In genomic region chr4:140214406-140214805, GRCm38 (mm10) we compare ENCODE assay signal across 23 mouse cellular contexts. TPM values are rescaled to one million over a fixed set of nuclear protein-coding genes. Genes with fewer than 3 reads are reported as not detected.
DNase-seq lines count a peak whose midpoint lies in the region; ATAC-seq and TF ChIP-seq lines count a peak whose summit lies in the region.
"Had no signal": no experiment of that assay in that cellular context is flagged by ENCODE, and none has a peak within 500 bp of the region (broad histone marks: within the 10 kb centered on the region; RNA-seq: fewer than 3 reads in every experiment).

No protein-coding gene starts in this region.

- DNase-seq in adrenal gland, adult (ENCODE audit: inconsistent age in 2 of 2, low spot score in 1 of 2) = peak; percentile 29 to 66
- no peak for DNase-seq in adrenal gland, adult 8-10 months
- no peak for DNase-seq in kidney, adult 8-10 months
- no peak for DNase-seq in midbrain, postnatal 0 days (ENCODE audit: low spot score)
- no peak for DNase-seq in ovary, postnatal 10 days (ENCODE audit: low spot score)
- DNase-seq: cerebellum, adult 11 months; cerebellum, postnatal 25 days; gastrocnemius, postnatal 10 days; heart, adult 11 months; heart, postnatal 14 days; kidney, adult 11 months; thymus, postnatal 36 days had no signal

- no peak for TF ChIP-seq CTCF in midbrain, postnatal 0 days (IDR thresholded peaks at IDR 0.05)

- WGBS in kidney, embryonic 14.5 days = 3% methylated on average over 14 of the region's 14 CpGs
- WGBS in midbrain, postnatal 0 days = 69% methylated on average over 14 of the region's 14 CpGs
- WGBS in midbrain, embryonic 15.5 days = 60% methylated on average over 14 of the region's 14 CpGs
- WGBS in neural tube, embryonic 15.5 days = 34% methylated on average over 14 of the region's 14 CpGs

- ATAC-seq in kidney, embryonic 14.5 days (ENCODE audit: low FRiP score, low TSS enrichment) = 0 out of 2 replicates have a peak, but pooled peaks have one; percentile 37
- no peak for ATAC-seq in midbrain, postnatal 0 days (ENCODE audit: low FRiP score)
- no peak for ATAC-seq in midbrain, embryonic 15.5 days (replicated peaks)
- no peak for ATAC-seq in neural tube, embryonic 15.5 days (ENCODE audit: low FRiP score)
- ATAC-seq: hindbrain, postnatal 0 days; liver, embryonic 12.5 days had no signal

- no peak overlapping the region for H3K4me2 ChIP-seq in kidney, embryonic 14.5 days (replicated peaks; ENCODE audit: low read depth, low read length)
- no peak overlapping the region for H3K4me2 ChIP-seq in midbrain, postnatal 0 days (ENCODE audit: low read depth, low read length, poor library complexity, severe bottlenecking)
- H3K4me2 ChIP-seq in midbrain, embryonic 15.5 days = no peak overlapping the region
- no peak overlapping the region for H3K4me2 ChIP-seq in neural tube, embryonic 15.5 days
- H3K4me2 ChIP-seq: heart, embryonic 12.5 days; limb, embryonic 12.5 days; liver, embryonic 12.5 days; lung, embryonic 15.5 days; midbrain, embryonic 12.5 days had no signal

- no peaks in the 10 kb centered on the region for H3K36me3 ChIP-seq in kidney, embryonic 14.5 days (ENCODE audit: control insufficient read depth, insufficient read depth, low read length)
- no peaks in the 10 kb centered on the region for H3K36me3 ChIP-seq in midbrain, postnatal 0 days (ENCODE audit: insufficient read depth, low read length)
- H3K36me3 ChIP-seq in midbrain, embryonic 15.5 days (replicated peaks) = no peaks in the 10 kb centered on the region
- no peaks in the 10 kb centered on the region for H3K36me3 ChIP-seq in neural tube, embryonic 15.5 days
- H3K36me3 ChIP-seq: heart, embryonic 12.5 days; limb, embryonic 12.5 days; liver, embryonic 12.5 days; lung, embryonic 15.5 days; midbrain, embryonic 12.5 days had no signal

- H3K4me1 ChIP-seq in kidney, embryonic 14.5 days (ENCODE audit: control insufficient read depth, insufficient read depth, low read length) = peaks cover 23% of the 10 kb centered on the region
- H3K4me1 ChIP-seq in midbrain, postnatal 0 days (ENCODE audit: insufficient read depth, low read length) = peaks cover 4% of the 10 kb centered on the region; the same call in 1 of the 2 replicates
- H3K4me1 ChIP-seq in midbrain, embryonic 15.5 days = peaks cover 49% of the 10 kb centered on the region
- H3K4me1 ChIP-seq in neural tube, embryonic 15.5 days = peaks cover 48% of the 10 kb centered on the region
- H3K4me1 ChIP-seq: heart, embryonic 12.5 days; liver, embryonic 12.5 days had no signal

- peaks cover 8% of the 10 kb centered on the region for H3K27me3 ChIP-seq in kidney, embryonic 14.5 days (ENCODE audit: control insufficient read depth, insufficient read depth, low read length)
- H3K27me3 ChIP-seq in midbrain, postnatal 0 days (ENCODE audit: insufficient read depth, low read length) = no peaks in the 10 kb centered on the region
- no peaks in the 10 kb centered on the region for H3K27me3 ChIP-seq in midbrain, embryonic 15.5 days (replicated peaks)
- H3K27me3 ChIP-seq in neural tube, embryonic 15.5 days (replicated peaks) = no peaks in the 10 kb centered on the region
- H3K27me3 ChIP-seq: lung, embryonic 15.5 days had no signal

- H3K27ac ChIP-seq in kidney, embryonic 14.5 days (ENCODE audit: low read depth, low read length) = no peak overlapping the region
- H3K27ac ChIP-seq in midbrain, postnatal 0 days (ENCODE audit: low read depth, low read length) = no peak overlapping the region
- H3K27ac ChIP-seq in midbrain, embryonic 15.5 days = no peak overlapping the region
- no peak overlapping the region for H3K27ac ChIP-seq in neural tube, embryonic 15.5 days (replicated peaks)
- H3K27ac ChIP-seq: hindbrain, postnatal 0 days; limb, embryonic 12.5 days; liver, embryonic 12.5 days; lung, embryonic 15.5 days; macrophage; midbrain, embryonic 12.5 days had no signal

- H3K4me3 ChIP-seq in kidney, embryonic 14.5 days (ENCODE audit: low read length) = no peak overlapping the region
- no peak overlapping the region for H3K4me3 ChIP-seq in midbrain, postnatal 0 days (ENCODE audit: low read depth, low read length)
- no peak overlapping the region for H3K4me3 ChIP-seq in midbrain, embryonic 15.5 days
- no peak overlapping the region for H3K4me3 ChIP-seq in neural tube, embryonic 15.5 days (replicated peaks)
- H3K4me3 ChIP-seq: heart, embryonic 12.5 days; limb, embryonic 12.5 days; liver, embryonic 12.5 days; lung, embryonic 15.5 days; midbrain, embryonic 12.5 days had no signal

- no peaks in the 10 kb centered on the region for H3K9me3 ChIP-seq in kidney, embryonic 14.5 days (ENCODE audit: control insufficient read depth, low read length)
- H3K9me3 ChIP-seq in midbrain, postnatal 0 days (ENCODE audit: low read length) = no peaks in the 10 kb centered on the region
- no peaks in the 10 kb centered on the region for H3K9me3 ChIP-seq in midbrain, embryonic 15.5 days
- no peaks in the 10 kb centered on the region for H3K9me3 ChIP-seq in neural tube, embryonic 15.5 days (replicated peaks)
- H3K9me3 ChIP-seq: heart, embryonic 12.5 days; limb, embryonic 12.5 days; liver, embryonic 12.5 days; lung, embryonic 15.5 days; midbrain, embryonic 12.5 days had no signal

- H3K9ac ChIP-seq in kidney, embryonic 14.5 days (ENCODE audit: low read depth, low read length) = 0 out of 2 replicates have a peak overlapping the region, but pooled peaks have one; percentile 18
- 0 out of 2 replicates have a peak overlapping the region, but pooled peaks have one; percentile 4 for H3K9ac ChIP-seq in midbrain, postnatal 0 days (replicated peaks; ENCODE audit: low read length, poor library complexity, severe bottlenecking)
- H3K9ac ChIP-seq in midbrain, embryonic 15.5 days = no peak overlapping the region
- H3K9ac ChIP-seq in neural tube, embryonic 15.5 days (replicated peaks) = peak overlapping the region; percentile 18; the same call in 1 of the 2 replicates
- H3K9ac ChIP-seq: heart, embryonic 12.5 days; limb, embryonic 12.5 days; liver, embryonic 12.5 days; lung, embryonic 15.5 days; midbrain, embryonic 12.5 days had no signal

RNA-seq across cellular contexts. Expression of gene Igsf21, which starts 32.2 kb away (rescaled TPM):
- 1 to 10 TPM in 3 of 4 experiments, under 1 TPM in 1; 0.46 to 1.7 (median 1.2) TPM for total RNA-seq in adrenal gland, adult 8-10 months (2022)
- 0.41 and 0.91 TPM in 2 replicates for polyA plus RNA-seq in kidney, embryonic 14.5 days (2014; fragmentation: Nextera tagmentation; extraction: Ambion mirVana)
- 115 and 145 TPM in 2 replicates for total RNA-seq in midbrain, postnatal 0 days (2014; rRNA removed)
- 146 TPM in 2 replicates for polyA plus RNA-seq in midbrain, postnatal 0 days (2015; fragmentation: Nextera tagmentation; extraction: Ambion mirVana)
- polyA plus RNA-seq in midbrain, embryonic 15.5 days (2015; fragmentation: Nextera tagmentation; extraction: Ambion mirVana) = 93.1 and 96.3 TPM in 2 replicates
- polyA plus RNA-seq in neural tube, embryonic 15.5 days (2015; fragmentation: Nextera tagmentation; extraction: Ambion mirVana) = 99.6 and 116 TPM in 2 replicates
- total RNA-seq: MEL had no signal
- polyA plus RNA-seq: limb, embryonic 12.5 days; macrophage had no signal

Comparison
In these comparisons a context has a peak if more than half of its experiments do, and no peak if none do; other contexts are left out.
1. DNase-seq: peak in adrenal gland, adult (2 of 2); none in adrenal gland, adult 8-10 months (single experiment), kidney, adult 8-10 months (0 of 2), midbrain, postnatal 0 days (single experiment) and ovary, postnatal 10 days (single experiment).
2. RNA of gene Igsf21, which starts 32.2 kb away (polyA plus RNA-seq): 146 TPM in midbrain, postnatal 0 days, 99.6 to 116 TPM in neural tube, embryonic 15.5 days and 93.1 to 96.3 TPM in midbrain, embryonic 15.5 days; 0.41 to 0.91 TPM in kidney, embryonic 14.5 days; every median in the first group is over 10 times any median in the second.